Mouse (Mus musculus) thymus, postnatal 36 days (tissue): ENCODE measurements around the gene Klhl11.

Source experiments
- DNase-seq, 2 experiments: peaks; one replicate each; pipeline ENCODE4 v3.0.0; 2022; ENCODE audit warnings: mixed read lengths in 2 of 2

The Klhl11 gene

DNA sequence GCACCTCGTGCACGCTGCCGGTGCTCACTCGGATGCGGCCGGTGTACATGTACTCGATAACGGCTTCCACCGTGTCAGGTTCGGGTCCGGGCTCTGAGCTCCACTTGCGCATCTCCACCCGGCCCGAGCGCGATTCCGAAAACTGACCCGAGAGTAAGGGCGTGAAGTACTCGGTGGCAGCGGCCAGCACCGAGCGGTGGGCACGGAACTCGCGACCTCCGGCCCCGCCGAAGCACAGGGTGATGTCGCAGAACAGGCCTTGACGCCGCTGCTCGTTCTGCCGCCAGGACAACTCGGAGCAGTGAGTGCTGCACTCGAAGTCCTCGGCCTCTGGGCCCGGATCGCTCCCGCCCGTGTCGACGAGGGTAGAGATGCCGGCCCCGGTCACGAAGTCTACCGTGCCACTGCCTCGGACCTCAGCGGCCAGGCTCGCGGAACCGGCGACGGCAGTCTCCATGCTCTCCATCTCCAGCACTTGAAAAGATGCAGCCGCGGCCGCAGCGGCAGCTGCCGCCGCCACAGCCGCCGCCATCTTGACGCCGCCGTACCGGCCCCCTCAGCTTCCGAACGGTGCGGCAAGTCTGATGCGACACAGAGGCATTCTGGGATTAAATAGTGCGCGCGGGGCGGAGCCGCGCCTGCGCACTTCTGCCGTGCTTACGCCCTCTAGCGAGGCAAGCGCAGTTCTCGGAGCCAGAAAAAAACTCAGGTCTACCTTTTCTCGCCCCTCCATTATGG, at the start of gene Klhl11:
Klhl11 (minus strand) TSS at position 545 of the 738 bp plus-strand sequence.
- peak; percentile 91 for DNase-seq

GRCm38 (mm10) chr11:100520838-100521237, 48.3 kb upstream of the Klhl11 start:
- no peak for DNase-seq

DNA sequence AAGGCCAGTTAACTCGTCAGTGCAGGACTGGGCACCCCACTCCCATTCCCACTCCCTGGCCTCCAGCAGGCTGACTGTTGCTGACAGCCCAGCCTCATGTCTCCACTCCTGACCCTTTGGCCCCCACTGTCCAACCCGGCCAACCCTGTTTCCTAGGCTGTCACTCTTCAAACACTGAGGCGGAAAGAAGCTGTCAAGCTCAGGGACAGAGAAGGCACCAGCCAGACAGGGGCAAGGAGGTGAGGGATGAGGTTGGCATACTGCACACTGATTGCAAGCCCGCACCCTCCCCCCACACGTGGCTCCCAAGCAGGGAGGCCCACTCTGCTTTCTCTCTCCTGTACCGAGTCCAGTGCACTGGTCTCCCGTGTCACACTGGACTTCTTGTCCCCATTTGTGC, 46.6 kb upstream of the Klhl11 start:
- DNase-seq, result no peak

DNA sequence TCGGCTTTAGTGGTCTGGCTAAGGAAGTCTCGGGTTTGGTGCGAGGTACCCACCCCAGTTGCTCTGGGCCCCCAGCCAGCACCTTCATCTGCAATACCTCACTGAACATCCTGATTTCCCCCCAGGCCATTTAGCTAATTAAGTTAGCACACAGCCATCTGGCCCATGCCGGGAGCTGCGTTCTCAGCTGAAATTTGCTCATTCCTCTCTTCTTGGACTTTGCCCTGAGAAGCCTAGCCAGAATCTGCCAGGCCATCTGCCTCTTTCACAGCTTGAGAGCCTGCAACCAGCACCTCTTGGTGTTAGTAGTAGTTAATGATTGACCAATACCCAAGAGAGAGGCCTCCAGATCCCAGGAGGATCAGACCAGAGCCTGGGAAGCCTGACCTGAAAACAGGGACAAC, 45.6 kb upstream of the Klhl11 start:
- no peak for DNase-seq

- no peak for DNase-seq
Observed at GRCm38 (mm10) chr11:100516291-100516690, 43.8 kb upstream of the Klhl11 start.

- DNase-seq, result no peak
Observed at GRCm38 (mm10) chr11:100515789-100516188, 43.2 kb upstream of the Klhl11 start.

DNA sequence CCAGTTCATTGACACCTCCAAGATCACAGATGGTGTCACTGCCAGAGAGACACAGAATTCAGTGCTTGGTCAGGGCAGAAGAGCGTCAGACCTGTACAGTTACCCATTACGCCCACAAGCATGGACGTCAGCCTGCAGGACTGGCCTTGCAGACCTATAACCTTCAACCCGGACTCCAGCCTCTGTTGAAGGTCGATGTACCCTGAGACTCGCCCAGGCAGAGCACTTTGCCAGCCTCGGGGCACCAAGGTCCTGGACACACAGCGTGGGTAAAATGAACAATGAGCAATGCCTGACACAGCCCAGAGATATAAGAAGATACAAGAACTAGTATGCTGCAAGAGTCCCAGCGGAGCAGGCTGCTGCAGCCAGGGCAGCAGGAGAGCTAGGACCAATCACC, 42.5 kb upstream of the Klhl11 start:
- no peak for DNase-seq

DNA sequence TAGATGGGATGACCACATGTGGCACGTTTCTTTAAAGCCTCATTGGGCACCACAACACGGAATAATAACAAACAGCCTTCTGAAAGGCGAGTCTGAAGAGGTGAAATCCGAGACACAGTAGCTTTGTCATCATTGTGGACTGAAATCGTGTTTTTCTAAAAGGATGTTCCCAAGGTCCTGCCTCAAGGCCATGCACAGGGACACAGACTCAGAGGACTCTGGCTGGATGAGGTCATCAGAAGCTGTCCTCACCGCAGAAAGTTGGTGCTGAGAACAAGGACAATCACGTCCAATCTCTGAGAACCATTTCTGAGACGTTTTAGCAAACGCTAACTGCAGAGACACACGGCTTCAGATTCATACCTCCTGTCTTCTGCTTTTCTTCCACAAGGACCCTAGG, 41.2 kb upstream of the Klhl11 start:
- no peak for DNase-seq

GRCm38 (mm10) chr11:100512384-100512783, 39.8 kb upstream of the Klhl11 start:
- DNase-seq, result no peak

DNA sequence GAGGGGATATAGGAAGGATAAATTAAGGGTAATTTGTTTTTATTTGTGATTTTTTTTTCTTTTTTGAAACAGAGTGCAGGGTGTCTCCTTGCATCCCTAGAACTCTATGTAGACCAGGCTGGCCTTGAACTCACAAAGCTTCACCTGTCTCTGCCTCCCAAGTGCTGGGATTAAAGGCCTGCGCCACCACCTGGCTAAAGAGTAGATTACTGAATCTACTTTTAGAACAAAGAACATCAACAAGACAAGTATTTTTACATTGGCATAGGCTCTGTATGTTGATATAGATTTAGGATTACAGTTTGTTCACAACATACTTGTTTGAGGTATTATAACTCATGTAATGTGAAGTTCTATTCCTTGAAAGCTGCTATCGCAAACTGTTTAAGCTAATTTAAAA, 38.0 kb upstream of the Klhl11 start:
- DNase-seq, result no peak

DNA sequence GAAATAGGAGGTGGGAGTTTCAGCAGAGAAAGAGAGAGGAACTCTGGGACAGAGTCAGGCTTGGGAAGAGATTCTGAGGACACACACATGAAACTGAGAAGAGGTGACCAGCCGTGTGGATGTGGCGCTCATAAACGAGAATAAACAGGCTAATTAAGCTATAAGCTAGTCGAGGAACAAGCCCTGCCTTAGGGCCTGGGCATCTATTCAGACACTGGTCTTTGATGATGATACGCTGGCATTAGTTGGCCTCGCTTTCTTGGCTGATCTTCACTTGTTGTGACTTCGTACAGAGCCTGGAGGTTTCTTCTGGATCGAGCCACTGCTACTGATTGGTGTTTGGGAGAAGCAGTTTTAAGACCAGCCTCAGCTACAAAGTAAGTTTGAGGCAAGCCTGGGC, 33.5 kb upstream of the Klhl11 start:
- no peak for DNase-seq

DNA sequence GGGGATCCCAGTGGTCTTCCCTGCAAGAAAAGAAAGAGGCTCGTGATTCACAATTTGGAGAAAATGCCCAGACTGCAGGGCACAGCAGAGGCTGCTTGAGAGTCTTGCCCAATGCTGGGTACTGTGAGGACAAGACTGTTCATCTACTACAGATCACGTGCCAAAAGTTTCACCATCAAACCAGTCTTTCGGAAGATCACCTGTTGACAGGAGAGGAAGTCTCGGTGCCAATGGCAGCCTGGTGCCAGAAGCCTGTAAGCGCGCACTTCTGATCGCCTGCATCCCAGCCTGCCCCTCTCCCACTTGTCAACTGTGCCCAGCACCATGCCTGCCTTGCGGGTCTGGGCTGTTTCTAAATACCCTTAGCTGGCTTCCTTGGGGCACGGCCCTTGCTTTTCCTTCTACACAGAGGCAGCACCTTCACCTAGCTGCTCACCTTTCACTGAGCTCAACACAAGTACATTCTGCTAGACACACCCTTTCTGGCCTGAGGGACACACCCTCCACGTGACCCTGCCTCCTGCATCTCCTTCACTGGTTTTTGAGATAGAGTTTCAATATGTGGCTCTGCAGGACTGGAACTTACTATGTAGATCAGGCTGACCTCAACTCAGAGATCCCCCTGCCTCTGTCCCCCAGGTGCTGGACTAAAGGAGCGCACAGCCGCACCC, 32.6 kb upstream of the Klhl11 start:
- DNase-seq, result no peak

- DNase-seq, result no peak
Observed at GRCm38 (mm10) chr11:100501321-100501720, 28.8 kb upstream of the Klhl11 start.

DNA sequence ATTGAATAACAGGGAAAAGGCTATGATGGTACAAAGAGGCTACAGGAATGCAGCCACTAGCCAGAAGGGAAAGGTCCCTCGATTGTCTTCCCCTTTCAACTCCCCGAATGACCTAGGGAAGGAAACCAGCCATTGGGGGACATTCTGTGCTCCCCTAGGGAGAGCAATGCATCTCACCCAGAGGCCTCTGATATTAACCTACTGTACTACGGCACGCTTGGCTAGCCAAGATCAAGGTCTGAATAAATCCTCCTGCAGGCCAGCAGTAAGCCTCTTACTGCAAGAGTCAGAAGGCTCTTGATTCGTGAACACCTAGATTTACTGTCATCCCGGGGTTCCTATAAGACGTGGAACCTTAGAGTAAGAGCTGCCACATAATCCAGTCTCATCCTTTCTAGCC, 28.1 kb upstream of the Klhl11 start:
- no peak for DNase-seq

GRCm38 (mm10) chr11:100500241-100500640, 27.7 kb upstream of the Klhl11 start:
- no peak for DNase-seq

- DNase-seq, result no peak
Observed at GRCm38 (mm10) chr11:100493771-100494170, 21.2 kb upstream of the Klhl11 start.

DNA sequence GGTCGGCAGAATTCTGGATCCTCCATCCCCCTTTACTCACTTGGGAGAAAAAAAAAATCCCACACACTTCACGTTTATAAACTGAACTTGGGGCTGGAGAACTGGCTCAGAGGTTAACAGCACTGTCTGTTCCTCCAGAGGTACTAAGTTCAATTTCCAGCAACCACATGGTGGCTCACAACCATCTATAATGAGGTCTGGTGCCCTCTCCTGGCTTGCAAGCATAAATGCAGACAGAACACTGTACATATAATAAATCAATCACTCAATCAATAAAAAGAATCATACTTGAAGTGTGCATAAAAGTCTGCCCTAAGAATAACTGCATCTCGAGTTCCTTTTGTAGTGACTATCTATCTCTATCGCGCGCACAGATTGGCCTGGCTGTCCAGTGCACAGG, 18.4 kb upstream of the Klhl11 start:
- DNase-seq, result no peak

DNA sequence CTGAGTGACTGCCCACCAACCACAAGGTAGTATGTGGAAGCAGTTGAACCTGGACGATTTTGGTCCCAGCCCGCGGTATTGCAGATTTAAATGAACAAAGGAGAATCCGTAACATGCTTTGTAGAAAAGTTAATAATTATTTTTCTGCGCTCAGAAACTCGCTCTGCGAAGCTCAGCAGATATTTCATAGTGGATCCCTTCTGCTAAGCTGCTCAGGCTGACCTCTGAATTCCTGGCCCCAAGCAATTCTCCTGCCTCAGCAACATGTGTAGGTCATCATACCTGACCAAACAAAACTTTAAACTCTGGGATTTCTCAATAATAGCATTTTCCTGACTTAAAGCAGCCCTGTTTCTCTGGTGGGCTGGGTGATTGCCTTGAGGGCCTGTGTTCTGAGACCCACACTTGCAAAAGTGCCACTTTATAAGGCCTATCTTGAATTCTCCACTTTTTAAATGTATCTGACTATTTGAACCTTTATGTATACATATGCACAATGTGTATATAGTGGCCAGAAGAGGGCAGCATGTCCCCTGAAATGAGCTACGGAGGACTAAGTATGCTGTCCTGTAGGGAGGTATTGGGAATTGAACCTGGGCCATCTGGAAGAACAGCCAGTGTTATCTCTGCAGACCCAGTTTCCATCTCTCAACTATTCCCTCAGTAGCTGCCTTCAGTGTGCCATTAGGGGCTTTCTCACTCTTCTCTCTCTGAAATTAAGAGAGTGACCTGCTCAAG, 13.4 kb upstream of the Klhl11 start:
- peak; percentile 11 to 19 for DNase-seq

- no peak for DNase-seq
Observed at GRCm38 (mm10) chr11:100484461-100484860, 11.9 kb upstream of the Klhl11 start.

- no peak for DNase-seq
Observed at GRCm38 (mm10) chr11:100479152-100479551, 6.6 kb upstream of the Klhl11 start.

DNA sequence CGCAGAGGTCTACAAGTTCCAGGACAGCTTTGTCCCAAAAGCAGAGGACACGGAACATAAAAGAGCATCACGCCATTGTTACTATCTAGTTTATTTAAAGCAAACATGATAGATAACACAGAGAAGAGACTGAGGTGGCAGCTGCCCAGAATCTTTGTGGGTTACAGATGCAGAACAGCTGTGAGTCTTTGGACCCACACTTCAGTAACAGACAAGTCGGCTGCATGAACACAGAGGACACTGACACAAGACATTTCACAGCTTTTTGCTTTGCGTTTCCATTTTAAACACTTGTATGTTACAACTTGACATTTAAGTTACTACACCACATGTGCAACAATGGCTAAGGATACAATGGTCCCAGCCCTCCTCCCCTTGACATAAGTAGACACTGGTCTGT, 3.7 kb upstream of the Klhl11 start:
- DNase-seq, result no peak

- DNase-seq, result no peak
Observed at GRCm38 (mm10) chr11:100472935-100473295, 374 bp upstream of the Klhl11 start.

DNA sequence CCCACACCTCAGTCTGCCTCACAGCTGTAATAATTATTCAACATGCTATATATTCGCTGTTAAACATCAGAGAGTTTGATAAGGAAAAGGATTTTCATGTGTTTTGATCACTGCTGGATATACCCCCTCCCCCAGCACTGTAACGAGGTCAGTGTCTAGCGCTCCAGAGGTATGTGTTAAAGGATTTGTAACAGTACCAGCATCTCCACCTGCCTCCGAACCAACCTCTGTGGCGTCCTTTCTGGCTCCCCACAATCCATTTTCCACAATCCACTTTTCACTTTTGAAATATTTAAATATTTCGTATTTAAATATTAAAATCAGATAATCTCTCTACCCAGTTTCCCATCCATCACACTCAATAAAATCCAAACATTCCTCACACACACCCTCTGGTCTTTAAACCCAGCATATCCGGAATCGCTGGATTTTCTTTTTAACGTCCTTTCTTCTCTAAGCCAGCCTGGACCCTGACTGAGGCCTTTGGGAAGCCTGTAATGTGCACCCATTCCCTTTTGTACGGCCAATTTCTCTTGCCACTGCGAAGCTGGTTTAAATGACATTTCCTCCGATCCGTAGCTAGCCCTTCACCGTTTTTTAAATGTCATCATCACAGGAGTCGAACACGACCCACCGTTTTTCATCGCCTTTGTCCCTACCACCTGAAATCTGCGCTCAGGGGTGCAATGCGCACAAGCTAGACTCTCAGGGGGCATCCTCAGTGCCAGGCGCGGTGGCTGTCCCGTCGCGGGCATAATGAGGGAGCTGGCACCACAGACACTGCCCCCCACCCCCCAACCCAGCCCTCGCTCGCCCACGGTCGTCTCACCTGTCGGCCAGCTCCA, 967 bp downstream of the Klhl11 start:
- DNase-seq, result no peak
